Mouse (Mus musculus) c-Kit-positive CD71-positive TER-119-negative erythroid progenitor cells, embryonic 14.5 days (primary cell): ENCODE data around the gene Ankrd39.
"Not testable (repeated sequence)": the region's sequence is repeated elsewhere in the genome, so short reads cannot be mapped to it uniquely, and the experiment has no call there.

Experiments used
- DNase-seq: peaks from one replicate; pipeline ENCODE4 v3.0.0-alpha.2; 2013; ENCODE audit warnings: low read depth

Ankrd39 gene

DNA sequence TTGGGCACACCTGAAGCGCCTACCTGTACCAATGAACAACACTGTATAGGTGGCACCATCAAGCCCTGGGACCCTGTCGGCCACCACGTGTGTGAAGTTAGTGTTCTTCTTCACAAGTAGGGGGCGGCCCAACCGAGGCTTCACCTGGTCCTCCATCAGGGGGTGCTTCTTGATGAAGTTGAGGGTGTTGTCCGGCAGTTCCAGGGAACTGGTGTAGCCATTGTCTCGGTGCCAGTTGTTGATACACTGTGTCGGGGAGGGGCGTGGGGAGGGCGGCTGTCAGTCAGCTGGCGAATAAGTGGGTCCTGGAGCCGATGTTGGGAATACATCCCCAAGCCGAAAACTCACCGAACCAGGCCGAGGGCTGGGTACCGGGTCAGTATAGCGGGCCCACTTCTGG is 4.7 kb upstream of the Ankrd39 start:
- DNase-seq = no peak

GRCm38 (mm10) chr1:36550075-36550863 is 3.0 kb upstream of the Ankrd39 start:
- DNase-seq = no peak

- DNase-seq = no peak
Observed at GRCm38 (mm10) chr1:36549491-36549890, 2.2 kb upstream of the Ankrd39 start.

DNA sequence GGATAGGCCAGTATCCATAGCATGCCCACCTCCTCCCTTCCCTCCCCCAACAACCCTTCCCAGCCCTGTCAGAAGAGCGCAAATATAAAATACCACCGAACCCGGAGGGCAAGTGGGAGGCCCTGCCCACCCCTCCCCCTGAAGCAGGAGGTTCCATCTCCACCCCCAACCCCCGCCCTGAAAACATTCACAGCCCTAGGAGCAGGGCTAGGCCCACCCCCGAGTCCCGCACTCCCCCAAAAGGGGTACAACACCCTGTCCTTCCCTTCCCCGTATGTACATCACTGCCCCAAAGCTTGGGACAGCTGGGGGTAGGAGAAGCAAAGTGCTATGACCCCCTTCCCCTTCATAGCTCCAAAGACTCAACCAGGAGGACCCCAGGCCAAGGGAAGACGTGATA is 1.5 kb upstream of the Ankrd39 start:
- DNase-seq = no peak

DNA sequence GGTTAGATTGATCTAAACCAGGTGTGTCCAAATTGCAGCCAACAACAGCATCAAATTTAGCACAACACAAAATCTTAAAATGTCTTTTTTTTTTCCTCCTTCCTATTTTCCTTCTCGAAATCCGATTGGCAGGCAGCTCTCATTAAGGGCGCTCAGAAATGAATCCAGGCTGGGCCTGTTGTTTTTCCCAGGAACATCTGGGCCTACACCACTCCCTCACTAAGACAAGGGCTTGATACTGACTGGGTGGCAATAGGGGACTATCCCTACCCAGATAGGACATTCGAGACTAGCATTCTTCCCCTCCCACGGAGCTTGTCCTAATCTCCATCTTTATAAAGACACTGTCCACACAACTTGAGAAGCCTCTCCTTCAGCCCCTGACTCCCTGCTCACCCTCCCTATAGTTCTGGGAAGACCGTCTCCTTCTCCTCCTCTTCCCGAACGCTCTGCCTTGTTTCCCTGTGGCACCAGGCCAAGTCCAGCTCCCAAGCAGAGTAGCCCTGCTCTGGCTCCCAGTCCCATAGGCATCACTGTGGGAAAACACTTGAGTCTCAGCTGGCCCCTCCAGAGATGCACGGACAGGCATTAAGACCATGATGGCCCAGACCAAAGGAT is 845 bp upstream of the Ankrd39 start:
- no peak for DNase-seq

DNA sequence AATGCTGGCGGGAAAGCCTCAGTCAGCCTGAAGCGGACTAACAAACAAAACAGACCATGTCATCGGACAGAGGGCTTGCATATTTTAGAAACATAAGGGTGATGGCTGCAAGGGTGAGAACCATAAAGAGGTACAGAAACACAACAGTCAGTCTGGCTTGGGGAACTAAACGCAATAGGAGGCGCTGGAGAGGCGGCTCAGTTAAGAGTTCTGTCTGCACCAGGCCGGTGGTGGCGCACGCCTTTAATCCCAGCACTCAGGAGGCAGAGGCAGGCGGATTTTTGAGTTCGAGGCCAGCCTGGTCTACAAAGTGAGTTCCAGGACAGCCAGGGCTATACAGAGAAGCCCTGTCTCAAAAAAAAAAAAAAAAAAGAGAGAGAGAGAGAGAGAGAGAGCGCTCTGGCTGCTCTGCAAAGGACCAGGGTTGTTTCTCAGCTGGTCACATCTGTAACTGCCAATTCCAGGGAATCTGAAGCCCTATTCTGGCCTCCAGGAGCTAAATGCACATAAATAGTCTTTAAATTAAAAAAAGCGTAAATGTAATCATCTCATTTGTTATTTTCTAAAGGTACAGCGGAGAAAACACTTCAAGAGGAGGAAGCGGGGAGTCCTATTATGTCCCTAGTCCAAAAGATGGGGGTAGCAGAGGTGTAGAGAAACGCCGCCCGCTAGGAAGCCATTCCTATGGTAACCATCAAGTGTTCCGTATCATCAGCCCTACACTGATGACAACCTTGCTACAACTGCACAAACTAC is 1.2 kb downstream of the Ankrd39 start:
- no peak for DNase-seq

GRCm38 (mm10) chr1:36545382-36545781 is 1.9 kb downstream of the Ankrd39 start:
- DNase-seq = no peak

- no peak for DNase-seq
Observed at GRCm38 (mm10) chr1:36542925-36543324, 4.3 kb downstream of the Ankrd39 start.

DNA sequence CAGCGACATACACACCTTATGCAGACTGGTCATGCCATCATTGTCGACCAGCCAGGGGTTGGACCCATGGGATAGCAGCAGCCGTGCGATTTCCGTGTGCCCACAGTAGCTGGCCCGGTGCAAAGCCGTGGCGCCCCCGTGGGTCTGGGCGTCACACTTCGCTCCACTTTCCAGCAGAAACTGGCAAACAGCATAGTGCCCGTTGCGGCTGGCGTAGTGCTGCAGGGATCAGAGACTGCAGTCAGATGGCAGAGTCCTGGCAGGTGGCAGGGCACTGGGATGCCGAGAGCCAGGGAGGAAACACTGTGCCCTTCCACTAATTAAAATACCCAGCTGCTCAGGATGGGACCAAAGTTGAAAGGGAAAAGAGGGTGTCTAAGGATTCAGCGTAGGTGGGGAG is 5.4 kb downstream of the Ankrd39 start:
- no peak for DNase-seq

DNA sequence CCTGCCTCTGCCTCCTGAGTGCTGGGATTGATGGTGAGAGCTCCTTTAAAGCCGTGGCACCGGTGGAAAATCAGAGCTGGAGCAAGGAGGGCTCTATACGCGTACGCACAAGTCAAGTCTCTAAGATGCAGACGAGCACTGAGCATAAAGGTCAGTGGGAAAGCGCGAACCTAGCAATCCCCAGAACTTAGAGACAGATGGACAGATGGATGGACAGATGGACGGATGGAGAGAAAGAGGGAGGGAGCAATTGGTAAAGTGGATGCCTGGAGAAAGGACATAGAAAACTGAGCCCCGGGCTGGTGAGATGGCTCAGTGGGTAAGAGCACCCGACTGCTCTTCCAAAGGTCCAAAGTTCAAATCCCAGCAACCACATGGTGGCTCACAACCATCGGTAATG is 6.4 kb downstream of the Ankrd39 start:
- DNase-seq = no peak

GRCm38 (mm10) chr1:36540132-36540531 is 7.1 kb downstream of the Ankrd39 start:
- DNase-seq = no peak

GRCm38 (mm10) chr1:36539186-36539585 is 8.1 kb downstream of the Ankrd39 start, which contains the start of gene Gm42417:
Gene Gm42417, minus strand, starts transcription at chr1:36539429.
- no peak for DNase-seq

- DNase-seq = no peak
Observed at GRCm38 (mm10) chr1:36538727-36539126, 8.5 kb downstream of the Ankrd39 start.

DNA sequence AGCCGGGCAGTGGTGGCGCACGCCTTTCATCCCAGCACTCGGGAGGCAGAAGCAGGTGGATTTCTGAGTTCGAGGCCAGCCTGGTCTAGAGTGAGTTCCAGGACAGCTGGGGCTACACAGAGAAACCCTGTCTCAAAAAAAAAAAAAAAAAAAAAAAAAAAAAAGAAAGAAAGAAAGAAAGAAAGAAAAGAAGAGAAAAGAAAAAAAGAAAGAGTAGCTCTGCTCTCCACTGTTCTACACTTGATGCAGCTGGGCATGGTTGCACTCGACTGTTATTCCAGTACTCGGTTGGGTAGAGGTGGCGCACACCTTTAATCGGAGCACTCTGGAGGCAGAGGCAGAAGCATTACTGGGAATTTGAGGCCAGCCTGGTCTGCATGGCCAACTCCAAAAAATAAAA is 10.5 kb downstream of the Ankrd39 start, which contains the start of gene Ankrd23:
Ankrd23 (minus strand) TSS at position 101 of the 400 bp plus-strand sequence.
- not testable (repeated sequence) for DNase-seq

- no peak for DNase-seq
Observed at GRCm38 (mm10) chr1:36536397-36536728, 10.9 kb downstream of the Ankrd39 start.

DNA sequence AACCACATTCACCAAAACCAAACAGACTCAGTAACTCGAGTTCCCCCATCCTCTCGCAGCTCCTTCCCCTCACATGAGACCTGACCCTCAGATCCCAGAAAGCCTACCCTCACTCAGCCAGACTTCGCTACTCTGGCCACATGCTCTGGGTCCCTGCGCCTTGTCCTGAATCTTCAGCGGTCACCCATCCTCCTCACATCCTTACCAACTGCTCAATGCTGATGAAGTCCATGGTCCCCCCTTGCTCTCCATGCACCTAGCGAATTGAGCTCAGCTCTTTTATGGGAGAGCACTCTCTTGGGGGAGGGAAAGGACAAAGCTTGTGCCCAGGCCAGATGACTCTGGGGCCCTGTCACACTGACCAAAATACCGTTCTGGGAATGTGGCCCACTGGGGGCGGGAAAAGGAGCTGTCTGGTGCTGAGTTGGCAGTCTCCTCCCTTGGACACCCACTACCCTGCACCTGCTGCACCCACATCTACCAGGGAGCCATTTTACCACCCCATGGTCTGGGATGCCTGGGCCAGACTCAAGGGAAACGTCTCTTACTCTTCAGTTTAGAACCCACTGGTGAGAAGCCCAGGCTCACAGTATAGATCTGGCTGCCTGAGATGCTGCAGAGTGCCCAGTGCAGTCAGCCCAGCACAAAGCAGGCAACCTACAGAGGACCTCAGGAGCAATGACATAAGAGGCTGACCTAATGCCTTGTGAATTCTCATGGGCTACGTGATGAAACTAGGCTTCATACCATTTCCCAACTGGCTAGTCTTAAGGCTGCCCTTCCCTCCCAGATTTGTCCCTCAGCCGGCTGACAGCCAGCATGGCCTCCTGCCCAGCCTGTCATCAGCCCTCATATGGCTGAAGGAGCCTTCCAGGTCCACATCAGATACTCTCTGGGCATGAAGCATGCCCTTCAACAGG is 11.5 kb downstream of the Ankrd39 start:
- no peak for DNase-seq

DNA sequence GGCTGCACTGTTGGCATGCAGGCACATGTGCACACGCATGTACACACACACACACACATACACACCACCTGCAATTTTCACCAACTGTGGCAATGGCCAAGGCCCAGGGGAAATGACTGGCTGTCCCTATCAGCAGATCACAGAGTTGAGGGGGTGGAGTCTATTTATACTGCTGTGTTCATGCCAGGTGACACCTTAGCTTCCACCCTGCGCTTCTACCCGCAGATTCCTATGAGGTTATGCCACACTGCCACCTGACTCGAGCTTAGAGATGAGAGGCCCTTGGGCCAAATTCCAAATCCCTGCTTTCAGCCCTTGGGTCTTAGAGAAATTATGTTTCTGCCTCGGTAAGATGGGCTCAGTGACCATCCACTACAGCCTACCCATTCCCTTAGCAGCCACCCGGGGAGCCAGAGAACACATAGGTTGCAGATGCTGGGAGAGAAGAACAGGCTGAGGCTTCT is 12.6 kb downstream of the Ankrd39 start:
- no peak for DNase-seq

DNA sequence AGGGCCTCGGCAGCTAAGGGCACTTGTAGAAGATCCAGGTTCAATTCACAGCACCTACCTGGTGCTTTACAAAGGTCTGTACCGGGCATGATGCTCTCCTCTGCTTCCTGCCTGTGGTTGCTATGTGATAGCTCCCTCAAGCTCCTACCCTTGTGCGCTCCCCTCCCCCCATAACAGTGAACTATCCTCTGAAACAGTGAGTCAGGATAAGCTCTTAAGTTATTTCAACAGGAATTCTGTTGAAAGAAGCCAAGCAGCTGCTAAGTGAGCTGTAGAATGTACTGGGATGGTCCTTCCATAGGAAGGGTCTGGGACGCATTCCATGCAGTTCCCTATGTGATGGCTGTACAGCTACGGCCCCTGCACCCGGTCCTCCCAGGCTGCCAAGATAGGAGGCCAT is 13.7 kb downstream of the Ankrd39 start:
- no peak for DNase-seq

DNA sequence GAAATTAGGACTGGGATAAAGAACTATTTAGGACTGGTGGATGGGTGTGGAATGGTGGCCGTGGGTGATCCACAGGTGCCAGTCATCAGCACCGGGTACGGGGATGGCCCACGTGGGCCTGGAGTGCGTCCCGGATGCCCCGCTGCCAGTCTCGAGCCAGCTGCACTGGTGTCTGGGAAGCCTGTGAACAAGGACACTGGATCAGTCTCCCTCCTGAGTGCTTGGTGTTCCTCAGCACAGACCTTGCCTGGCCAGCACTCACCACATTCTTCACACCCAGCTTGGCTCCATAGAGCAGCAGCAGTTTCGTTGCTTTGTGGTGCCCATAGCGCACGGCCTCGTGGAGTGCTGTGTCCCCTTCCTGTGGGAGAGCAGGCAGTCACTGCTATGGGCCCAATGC is 15.8 kb downstream of the Ankrd39 start:
- DNase-seq = no peak

DNA sequence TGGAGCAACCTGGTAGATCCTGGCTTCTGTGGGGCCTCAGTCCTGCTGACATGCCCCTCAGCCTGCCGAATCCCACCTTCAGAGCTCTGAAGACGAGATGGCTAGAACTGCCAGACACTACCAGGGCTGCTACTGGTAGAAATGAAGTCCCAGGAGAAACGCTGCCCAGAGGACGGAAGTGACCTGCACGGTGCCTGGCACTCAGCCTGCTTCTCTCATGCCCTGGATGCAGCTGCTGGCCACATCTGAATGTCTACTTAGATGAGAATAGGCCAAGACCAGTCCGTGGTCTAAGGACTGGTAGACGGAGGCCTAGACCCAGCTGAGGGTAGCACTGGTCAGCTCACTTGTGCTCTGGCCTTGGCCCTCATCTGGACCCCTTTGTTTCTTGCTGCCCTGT is 16.3 kb downstream of the Ankrd39 start:
- DNase-seq = no peak

- DNase-seq = no peak
Observed at GRCm38 (mm10) chr1:36530485-36530884, 16.8 kb downstream of the Ankrd39 start.

GRCm38 (mm10) chr1:36529875-36530274 is 17.4 kb downstream of the Ankrd39 start:
- no peak for DNase-seq
